Mouse (Mus musculus) lung, embryonic 15.5 days (tissue): ENCODE data around the gene Pef1. TPM values are rescaled to one million over a fixed set of nuclear protein-coding genes. Genes with fewer than 3 reads are reported as not detected.

Source experiments
- ATAC-seq: fragments of 200-750 bp; cut with Nextera tagmentation; 2 replicates; pipeline ENCODE4 v1.8.0; 2017; ENCODE audit warnings: moderate number of reproducible peaks, borderline replicate concordance; ENCODE audit not compliant: low FRiP score, low TSS enrichment; ENCODE audit errors: extremely low read depth
- H3K27ac ChIP-seq: fragments of 300-500 bp; sonication (generic); 2 replicates; pipeline ENCODE4 v1.5.1; 2015; ENCODE audit warnings: moderate library complexity, mild to moderate bottlenecking, inconsistent platforms
- H3K27me3 ChIP-seq: fragments of 300-500 bp; sonication (generic); 2 replicates; pipeline ENCODE4 v1.6.1; 2015; ENCODE audit warnings: inconsistent platforms
- H3K36me3 ChIP-seq: fragments of 300-500 bp; sonication (generic); 2 replicates; pipeline ENCODE4 v1.6.1; 2015; ENCODE audit warnings: inconsistent platforms
- H3K4me1 ChIP-seq: fragments of 300-500 bp; sonication (generic); 2 replicates; pipeline ENCODE4 v1.6.1; 2015; ENCODE audit warnings: inconsistent platforms
- H3K4me2 ChIP-seq: fragments of 300-500 bp; sonication (generic); 2 replicates; pipeline ENCODE4 v1.6.1; 2015; ENCODE audit warnings: inconsistent platforms, mild to moderate bottlenecking, moderate library complexity
- H3K4me3 ChIP-seq: fragments of 300-500 bp; sonication (generic); 2 replicates; pipeline ENCODE4 v1.5.1; 2015; ENCODE audit warnings: mild to moderate bottlenecking, inconsistent platforms
- H3K9ac ChIP-seq: fragments of 300-500 bp; sonication (generic); 2 replicates; pipeline ENCODE4 v1.6.1; 2015; ENCODE audit warnings: inconsistent platforms
- H3K9me3 ChIP-seq: fragments of 300-500 bp; sonication (generic); 2 replicates; pipeline ENCODE4 v1.6.1; 2016; ENCODE audit warnings: inconsistent platforms
- WGBS: fragments of 180-500 bp; shearing (Covaris S2); methylation state at CpG from one replicate; pipeline ENCODE4 v1.1.7; 2015; 5-methylcytosine and 5-hydroxymethylcytosine counted together
- polyA plus RNA-seq: library from polyadenylated mRNA; unstranded; fragments of >200 nt; fragmentation: Nextera tagmentation; extraction: Ambion mirVana; gene quantifications from 2 replicates; pipeline ENCODE4 v1.2.1, GENCODE M21; 2015

Gene Pef1
- polyA plus RNA-seq, result 75.0 and 76.5 TPM in 2 replicates

GRCm38 (mm10) chr4:130102111-130102651 is at the start of gene Pef1:
Pef1 (plus strand) TSS chr4:130102558.
- no peaks in the 10 kb centered on the region for H3K27me3 ChIP-seq
- H3K36me3 ChIP-seq, result no peaks in the 10 kb centered on the region
- H3K4me2 ChIP-seq, result peak within 1 kb of the TSS; percentile 26; the same call in 1 of the 2 replicates
- no peak within 1 kb of the TSS for H3K9ac ChIP-seq
- ATAC-seq, result peak; percentile 39
- peaks cover 36% of the 10 kb centered on the region for H3K4me1 ChIP-seq
- no peaks in the 10 kb centered on the region for H3K9me3 ChIP-seq
- WGBS, result 6% methylated on average over 6 of the region's 6 CpGs
- peak within 1 kb of the TSS; percentile 83 for H3K27ac ChIP-seq
- H3K4me3 ChIP-seq, result no peak within 1 kb of the TSS

GRCm38 (mm10) chr4:130053111-130053510 is 49.2 kb upstream of the Pef1 start:
- 70% methylated on average over 9 of the region's 9 CpGs for WGBS
- Histone ChIP-seq H3K9me3 (no peaks in the 10 kb centered on the region), H3K27me3 (no peaks in the 10 kb centered on the region), H3K9ac (no peak overlapping the region), H3K4me3 (no peak overlapping the region), H3K4me2 (no peak overlapping the region), H3K36me3 (no peaks in the 10 kb centered on the region), H3K4me1 (peaks cover 37% of the 10 kb centered on the region), H3K27ac (no peak overlapping the region)
- no peak for ATAC-seq

GRCm38 (mm10) chr4:130054727-130055126 is 47.6 kb upstream of the Pef1 start:
- Histone ChIP-seq H3K4me3 (no peak overlapping the region), H3K4me2 (no peak overlapping the region)
- 33% methylated on average over 1 of the region's 1 CpGs for WGBS

DNA sequence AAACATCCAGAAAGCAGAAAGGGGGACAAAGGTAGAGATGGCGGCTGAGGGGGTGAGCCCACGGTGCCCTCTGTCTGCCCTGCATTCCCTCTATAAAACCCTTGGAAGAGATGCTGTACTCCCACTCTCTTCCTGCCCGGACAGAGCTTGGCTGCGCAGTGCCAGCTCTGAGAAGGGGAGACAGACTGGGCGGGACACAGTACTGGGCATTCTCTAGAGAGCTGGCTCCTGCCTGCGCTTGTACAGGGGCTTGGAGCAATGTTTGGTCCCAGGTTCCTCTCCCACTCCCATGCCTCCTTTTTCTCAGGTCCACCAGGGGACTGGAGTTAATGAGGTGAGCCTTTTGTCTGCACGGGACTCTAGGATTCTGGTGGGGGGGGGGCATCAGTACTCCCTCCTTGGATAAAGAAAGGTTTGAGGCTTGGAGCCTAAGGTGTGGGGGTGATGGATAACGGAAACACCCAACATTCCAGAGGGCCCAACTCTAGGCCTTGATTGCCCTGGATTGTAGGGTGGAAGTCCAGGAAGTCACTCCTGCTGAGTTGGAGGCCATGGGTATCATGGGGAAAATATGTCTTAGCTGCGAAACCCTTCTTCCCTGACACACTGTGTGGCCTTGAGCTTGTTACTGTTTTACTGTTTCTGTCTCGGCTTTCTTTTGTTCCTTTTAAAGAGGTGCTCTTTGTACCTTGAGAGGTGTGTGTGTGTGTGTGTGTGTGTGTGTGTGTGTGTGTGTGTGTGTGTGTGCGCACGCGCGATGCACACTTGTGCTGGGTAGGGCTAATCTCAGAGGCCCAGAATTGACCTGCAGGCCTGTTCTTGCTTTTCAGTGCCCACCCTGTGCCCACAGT is 47.0 kb upstream of the Pef1 start:
- Histone ChIP-seq H3K36me3 (no peaks in the 10 kb centered on the region), H3K4me1 (peaks cover 15% of the 10 kb centered on the region), H3K9me3 (no peaks in the 10 kb centered on the region), H3K27me3 (no peaks in the 10 kb centered on the region), H3K27ac (no peak overlapping the region), H3K4me3 (no peak overlapping the region), H3K9ac (no peak overlapping the region), H3K4me2 (no peak overlapping the region)
- 80% methylated on average over 14 of the region's 14 CpGs for WGBS
- ATAC-seq, result no peak

More at GRCm38 (mm10) chr4:130054727-130055126, 47.6 kb upstream of the Pef1 start:
- H3K9me3 ChIP-seq, result no peaks in the 10 kb centered on the region
- H3K4me1 ChIP-seq, result peaks cover 21% of the 10 kb centered on the region
- ATAC-seq, result no peak
- H3K27ac ChIP-seq, result no peak overlapping the region
- H3K9ac ChIP-seq, result no peak overlapping the region
- H3K36me3 ChIP-seq, result no peaks in the 10 kb centered on the region
- H3K27me3 ChIP-seq, result no peaks in the 10 kb centered on the region

DNA sequence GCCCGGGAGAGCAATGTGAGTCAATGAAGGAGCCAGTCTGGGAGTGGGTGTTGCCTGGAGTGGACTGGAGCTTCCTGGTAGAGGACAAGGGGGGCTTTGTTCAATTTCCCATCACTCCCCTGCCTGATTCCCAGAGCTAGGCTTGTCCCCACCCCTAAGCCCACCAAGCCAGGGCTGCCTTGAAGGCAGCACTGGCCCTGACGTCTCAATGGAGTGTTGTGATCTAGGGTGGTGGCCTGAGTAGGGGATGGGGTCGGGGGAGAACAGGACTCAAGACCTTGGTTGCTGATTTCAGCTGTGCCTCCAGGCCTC is 46.4 kb upstream of the Pef1 start:
- no peak for ATAC-seq
- WGBS, result 68% methylated on average over 3 of the region's 3 CpGs
- H3K9me3 ChIP-seq, result no peaks in the 10 kb centered on the region
- no peak overlapping the region for H3K4me2 ChIP-seq
- no peak overlapping the region for H3K4me3 ChIP-seq
- H3K27me3 ChIP-seq, result no peaks in the 10 kb centered on the region
- no peaks in the 10 kb centered on the region for H3K36me3 ChIP-seq
- H3K27ac ChIP-seq, result no peak overlapping the region
- H3K4me1 ChIP-seq, result peaks cover 9% of the 10 kb centered on the region
- H3K9ac ChIP-seq, result no peak overlapping the region

GRCm38 (mm10) chr4:130056471-130056870 is 45.9 kb upstream of the Pef1 start:
- H3K27ac ChIP-seq, result no peak overlapping the region
- WGBS, result 68% methylated on average over 3 of the region's 3 CpGs
- H3K4me3 ChIP-seq, result no peak overlapping the region
- ATAC-seq, result no peak
- H3K9ac ChIP-seq, result no peak overlapping the region
- H3K4me1 ChIP-seq, result peaks cover 6% of the 10 kb centered on the region; the same call in 1 of the 2 replicates
- no peaks in the 10 kb centered on the region for H3K9me3 ChIP-seq
- H3K27me3 ChIP-seq, result no peaks in the 10 kb centered on the region
- H3K36me3 ChIP-seq, result no peaks in the 10 kb centered on the region
- no peak overlapping the region for H3K4me2 ChIP-seq

DNA sequence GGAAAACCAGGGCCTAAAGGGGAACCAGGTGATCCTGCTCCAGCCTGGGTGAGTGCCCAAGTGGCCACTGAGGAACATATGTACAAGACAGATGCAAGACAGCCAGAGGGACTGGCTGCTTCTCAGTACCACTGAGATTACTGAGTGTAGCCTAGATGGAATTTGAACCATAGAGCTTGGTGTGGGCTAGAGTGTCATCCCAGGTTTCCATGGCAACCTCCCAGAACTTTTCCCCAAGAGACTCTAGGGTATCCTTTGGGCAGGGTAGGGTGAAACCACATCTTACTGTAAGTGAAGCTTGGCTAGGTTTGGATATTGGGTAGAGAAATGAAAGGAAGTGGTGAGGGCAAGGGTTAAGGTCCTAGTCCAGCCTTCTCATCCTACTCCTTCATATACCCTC is 41.4 kb upstream of the Pef1 start:
- H3K27ac ChIP-seq, result no peak overlapping the region
- no peaks in the 10 kb centered on the region for H3K36me3 ChIP-seq
- no peak overlapping the region for H3K4me2 ChIP-seq
- H3K4me3 ChIP-seq, result no peak overlapping the region
- no peaks in the 10 kb centered on the region for H3K9me3 ChIP-seq
- ATAC-seq, result no peak
- H3K9ac ChIP-seq, result no peak overlapping the region
- H3K27me3 ChIP-seq, result no peaks in the 10 kb centered on the region
- H3K4me1 ChIP-seq, result no peaks in the 10 kb centered on the region; the same call in 1 of the 2 replicates

DNA sequence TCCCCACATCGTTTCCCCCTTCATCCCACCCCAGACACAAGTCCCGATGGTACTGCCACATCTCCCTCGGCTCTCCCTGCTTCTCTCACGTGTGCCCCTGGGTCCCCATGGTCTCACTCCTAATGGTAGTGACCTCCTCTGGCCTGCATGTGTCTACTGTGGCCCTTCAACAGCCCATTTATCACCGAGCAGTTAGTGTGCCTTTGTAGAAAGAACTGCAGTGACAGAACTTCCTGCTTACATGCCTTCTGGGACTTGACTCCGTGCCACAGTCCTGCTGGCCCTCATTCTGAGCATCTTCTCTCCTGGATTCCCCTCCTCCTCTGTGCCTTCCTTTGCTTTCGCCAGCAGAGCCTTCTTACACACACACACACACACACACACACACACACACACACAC is 39.2 kb upstream of the Pef1 start:
- no peak overlapping the region for H3K4me3 ChIP-seq
- no peak overlapping the region for H3K9ac ChIP-seq
- H3K27me3 ChIP-seq, result no peaks in the 10 kb centered on the region
- no peak overlapping the region for H3K27ac ChIP-seq
- H3K9me3 ChIP-seq, result no peaks in the 10 kb centered on the region
- WGBS, result 22% methylated on average over 7 of the region's 7 CpGs
- no peak overlapping the region for H3K4me2 ChIP-seq
- no peaks in the 10 kb centered on the region for H3K36me3 ChIP-seq
- no peak; the same call in 1 of the 2 replicates for ATAC-seq
- no peaks in the 10 kb centered on the region; the same call in 1 of the 2 replicates for H3K4me1 ChIP-seq

DNA sequence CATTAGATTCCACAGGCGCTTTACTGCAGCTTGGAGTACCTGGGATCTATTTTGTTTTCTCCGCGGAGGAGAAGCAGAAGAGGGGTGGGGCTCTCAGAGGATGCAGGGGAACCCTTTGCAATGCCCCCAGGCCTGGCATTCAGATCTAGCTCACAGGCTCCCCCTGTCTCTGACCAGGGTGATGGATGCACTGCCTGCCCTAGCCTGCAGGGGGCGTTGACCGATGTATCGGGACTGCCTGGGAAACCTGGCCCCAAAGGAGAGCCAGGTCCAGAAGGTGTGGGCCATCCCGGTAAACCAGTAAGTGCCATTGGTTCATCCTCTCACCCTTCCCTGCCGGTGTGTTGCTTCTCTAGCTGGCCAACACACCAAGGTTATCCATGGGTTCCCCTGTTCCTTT is 35.5 kb upstream of the Pef1 start:
- no peak overlapping the region for H3K4me3 ChIP-seq
- no peak overlapping the region for H3K4me2 ChIP-seq
- no peaks in the 10 kb centered on the region for H3K27me3 ChIP-seq
- no peaks in the 10 kb centered on the region for H3K9me3 ChIP-seq
- no peaks in the 10 kb centered on the region for H3K36me3 ChIP-seq
- ATAC-seq, result no peak
- no peaks in the 10 kb centered on the region; the same call in 1 of the 2 replicates for H3K4me1 ChIP-seq
- 17% methylated on average over 8 of the region's 8 CpGs for whole genome bisulfite sequencing
- no peak overlapping the region for H3K9ac ChIP-seq
- no peak overlapping the region for H3K27ac ChIP-seq

DNA sequence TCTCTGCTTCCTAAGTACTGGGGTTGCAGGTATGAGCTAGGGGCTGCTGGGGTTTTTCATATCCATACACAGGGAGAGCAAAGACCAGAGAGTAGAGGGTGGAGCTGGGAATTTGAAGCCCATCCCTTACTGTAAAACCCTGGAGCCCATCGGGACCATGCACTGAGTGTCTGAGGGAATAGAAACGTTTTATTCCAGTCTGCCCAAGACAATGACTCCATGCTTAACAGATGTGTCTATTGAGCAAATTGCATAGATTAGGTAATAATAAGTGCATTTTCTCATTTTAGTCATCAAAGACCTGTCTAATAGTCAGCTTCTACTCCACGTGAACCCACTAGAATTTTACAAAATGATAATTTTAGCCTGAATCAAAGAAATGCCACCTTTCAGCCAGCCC is 31.8 kb upstream of the Pef1 start:
- Histone ChIP-seq H3K27ac (no peak overlapping the region), H3K4me1 (no peaks in the 10 kb centered on the region), H3K9me3 (no peaks in the 10 kb centered on the region), H3K36me3 (no peaks in the 10 kb centered on the region), H3K9ac (no peak overlapping the region), H3K4me2 (no peak overlapping the region), H3K4me3 (no peak overlapping the region), H3K27me3 (no peaks in the 10 kb centered on the region)
- ATAC-seq, result no peak
- 62% methylated on average over 3 of the region's 3 CpGs for WGBS

GRCm38 (mm10) chr4:130071758-130072157 is 30.6 kb upstream of the Pef1 start:
- no peak for ATAC-seq
- Histone ChIP-seq H3K4me3 (no peak overlapping the region), H3K27me3 (peaks cover 5% of the 10 kb centered on the region; the same call in 1 of the 2 replicates), H3K9me3 (no peaks in the 10 kb centered on the region), H3K27ac (no peak overlapping the region), H3K4me1 (no peaks in the 10 kb centered on the region), H3K36me3 (no peaks in the 10 kb centered on the region), H3K9ac (no peak overlapping the region), H3K4me2 (no peak overlapping the region)
- 58% methylated on average over 2 of the region's 2 CpGs for WGBS

DNA sequence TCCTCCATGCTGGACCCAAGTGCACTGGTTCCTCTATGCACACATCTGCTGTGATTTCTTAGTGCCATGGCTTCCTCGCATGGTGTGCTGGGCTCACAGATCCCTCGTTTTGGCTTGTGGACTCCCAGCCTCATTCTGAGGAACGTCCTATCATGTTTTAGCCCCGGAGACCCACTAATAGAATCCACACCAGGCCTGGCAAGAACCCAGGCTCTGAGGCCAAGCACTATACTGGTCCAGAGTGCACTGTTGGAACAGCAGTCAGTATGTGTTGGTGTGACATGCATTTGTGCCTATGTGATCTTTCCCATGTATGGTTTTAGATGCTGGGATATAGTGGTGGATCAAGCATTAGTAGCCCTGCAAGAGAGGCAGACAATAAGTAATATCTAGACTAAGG is 29.0 kb upstream of the Pef1 start:
- Histone ChIP-seq H3K27ac (no peak overlapping the region), H3K4me1 (no peaks in the 10 kb centered on the region), H3K4me2 (no peak overlapping the region), H3K9me3 (no peaks in the 10 kb centered on the region), H3K4me3 (no peak overlapping the region), H3K36me3 (no peaks in the 10 kb centered on the region), H3K9ac (no peak overlapping the region), H3K27me3 (peaks cover 11% of the 10 kb centered on the region)
- no peak for ATAC-seq
- WGBS, result 81% methylated on average over 4 of the region's 4 CpGs
